ENCODE assay signal across 30 mouse cellular contexts in the genomic region with DNA sequence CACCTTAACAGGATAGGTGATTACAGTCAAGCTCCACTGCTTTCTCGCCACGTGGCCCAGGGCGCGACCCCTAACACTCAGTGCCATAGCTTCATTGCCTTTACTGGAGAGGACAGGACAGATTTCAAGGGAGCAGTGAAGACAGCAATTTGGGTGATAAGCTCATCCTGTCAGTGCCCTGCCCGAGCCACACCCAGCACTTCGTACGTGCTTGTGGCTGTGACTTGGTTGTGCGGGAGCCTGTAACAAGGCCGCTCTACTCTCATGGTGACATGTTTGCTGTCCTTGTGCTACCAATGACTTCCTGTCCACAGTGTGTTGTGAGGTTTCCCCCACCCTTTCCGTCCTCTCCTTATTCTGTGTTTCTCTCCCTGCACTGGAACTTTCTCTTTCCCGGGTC. TPM values are rescaled to one million over a fixed set of nuclear protein-coding genes. Genes with fewer than 3 reads are reported as not detected.
A peak's percentile ranks its signal among the peaks of the same experiment; 100 is the strongest.
DNase-seq lines count a peak whose midpoint lies in the region; ATAC-seq and TF ChIP-seq lines count a peak whose summit lies in the region.
"Had no signal": no experiment of that assay in that cellular context is flagged by ENCODE, and none has a peak within 500 bp of the region (broad histone marks: within the 10 kb centered on the region; RNA-seq: fewer than 3 reads in every experiment).

No protein-coding gene starts in this region.

- no peaks in the 10 kb centered on the region for H3K27me3 ChIP-seq in intestine, embryonic 14.5 days (replicated peaks; ENCODE audit: control insufficient read depth, insufficient read depth, low read length)
- no peaks in the 10 kb centered on the region for H3K27me3 ChIP-seq in intestine, embryonic 15.5 days (replicated peaks)
- no peaks in the 10 kb centered on the region for H3K27me3 ChIP-seq in G1E (ENCODE audit: insufficient read depth, low read length)
- no peaks in the 10 kb centered on the region for H3K27me3 ChIP-seq in liver, embryonic 12.5 days (replicated peaks)
- no peaks in the 10 kb centered on the region for H3K27me3 ChIP-seq in liver, postnatal 0 days (ENCODE audit: insufficient read depth, low read length)
- no peaks in the 10 kb centered on the region for H3K27me3 ChIP-seq in lung, postnatal 0 days (replicated peaks; ENCODE audit: insufficient read depth, low read length)
- H3K27me3 ChIP-seq: hindbrain, embryonic 13.5 days; limb, embryonic 13.5 days; midbrain, embryonic 13.5 days; stomach, embryonic 15.5 days had no signal

- H3K9me3 ChIP-seq in intestine, embryonic 14.5 days (ENCODE audit: control insufficient read depth, low read length) = no peaks in the 10 kb centered on the region
- H3K9me3 ChIP-seq in intestine, embryonic 15.5 days = no peaks in the 10 kb centered on the region
- no peaks in the 10 kb centered on the region for H3K9me3 ChIP-seq in G1E (replicated peaks)
- no peaks in the 10 kb centered on the region for H3K9me3 ChIP-seq in liver, embryonic 12.5 days (replicated peaks)
- no peaks in the 10 kb centered on the region for H3K9me3 ChIP-seq in liver, postnatal 0 days (ENCODE audit: low read length)
- no peaks in the 10 kb centered on the region for H3K9me3 ChIP-seq in lung, postnatal 0 days (ENCODE audit: low read length)
- H3K9me3 ChIP-seq: hindbrain, embryonic 13.5 days; limb, embryonic 13.5 days; midbrain, embryonic 13.5 days; stomach, embryonic 15.5 days had no signal

- TF ChIP-seq CTCF in G1E (IDR thresholded peaks at IDR 0.05; ENCODE audit: low read depth, low read length) = no peak
- no peak for TF ChIP-seq CTCF in liver, postnatal 0 days (IDR thresholded peaks at IDR 0.05; ENCODE audit: low read depth)
- no peak for TF ChIP-seq CTCF in lung, postnatal 0 days (IDR thresholded peaks at IDR 0.05)

- TF ChIP-seq EP300 in liver, postnatal 0 days (IDR thresholded peaks at IDR 0.05; ENCODE audit: low read depth) = no peak
- TF ChIP-seq EP300 in lung, postnatal 0 days (IDR thresholded peaks at IDR 0.05) = no peak

- DNase-seq in intestine, embryonic 14.5 days (ENCODE audit: low spot score) = peak; percentile 49
- DNase-seq in G1E (ENCODE audit: low spot score) = no peak
- DNase-seq in liver, postnatal 0 days = no peak
- no peak for DNase-seq in layer of hippocampus, adult 8-10 months (ENCODE audit: low spot score in 2 of 2)
- DNase-seq in layer of hippocampus, postnatal 36 days = no peak
- DNase-seq in lung, postnatal 0 days (ENCODE audit: low spot score) = no peak
- DNase-seq: adrenal gland, postnatal 14 days; cerebellum, adult 11 months; cerebellum, adult 9-10 months; cerebellum, postnatal 36 days; embryo, embryonic 11 days; gastrocnemius, adult 2 months; gastrocnemius, postnatal 36 days; heart, adult 18-20 months; heart, postnatal 36 days; kidney, adult 9 months; kidney, postnatal 10 days; lung, adult 2 months; lung, postnatal 14 days; right cerebral cortex, postnatal 25 days had no signal

- no peaks in the 10 kb centered on the region for H3K36me3 ChIP-seq in intestine, embryonic 14.5 days (ENCODE audit: control insufficient read depth, insufficient read depth, low read length)
- H3K36me3 ChIP-seq in intestine, embryonic 15.5 days = no peaks in the 10 kb centered on the region
- H3K36me3 ChIP-seq in G1E (replicated peaks) = peaks cover 38% of the 10 kb centered on the region
- peaks cover 7% of the 10 kb centered on the region; the same call in 1 of the 2 replicates for H3K36me3 ChIP-seq in liver, embryonic 12.5 days
- H3K36me3 ChIP-seq in liver, postnatal 0 days (replicated peaks; ENCODE audit: insufficient read depth, low read length) = no peaks in the 10 kb centered on the region
- H3K36me3 ChIP-seq in lung, postnatal 0 days (ENCODE audit: insufficient read depth, low read length) = no peaks in the 10 kb centered on the region
- H3K36me3 ChIP-seq: hindbrain, embryonic 13.5 days; limb, embryonic 13.5 days; stomach, embryonic 15.5 days had no signal

- ATAC-seq in intestine, embryonic 14.5 days (replicated peaks; ENCODE audit: low FRiP score, low TSS enrichment, low read depth) = 0 out of 2 replicates have a peak, but pooled peaks have one; percentile 36
- no peak; the same call in 1 of the 2 replicates for ATAC-seq in intestine, embryonic 15.5 days
- ATAC-seq in G1E (ENCODE audit: extremely low read depth, insufficient number of reproducible peaks, low FRiP score, poor library complexity, severe bottlenecking) = no peak; the same call in 1 of the 2 replicates
- peak; percentile 69 for ATAC-seq in liver, embryonic 12.5 days
- peak; percentile 25; the same call in 1 of the 2 replicates for ATAC-seq in liver, postnatal 0 days
- ATAC-seq in lung, postnatal 0 days = no peak
- ATAC-seq: forebrain, embryonic 16.5 days; midbrain, embryonic 13.5 days had no signal

- WGBS in intestine, embryonic 14.5 days = 87% methylated on average over 11 of the region's 11 CpGs
- WGBS in intestine, embryonic 15.5 days = 83% methylated on average over 11 of the region's 11 CpGs
- 44% methylated on average over 11 of the region's 11 CpGs for WGBS in liver, embryonic 12.5 days (ENCODE audit: insufficient replicate concordance)
- WGBS in liver, postnatal 0 days (ENCODE audit: insufficient replicate concordance) = 64% methylated on average over 11 of the region's 11 CpGs
- WGBS in lung, postnatal 0 days = 83% methylated on average over 11 of the region's 11 CpGs

- no peak overlapping the region for H3K27ac ChIP-seq in intestine, embryonic 14.5 days (ENCODE audit: low read depth)
- no peak overlapping the region for H3K27ac ChIP-seq in intestine, embryonic 15.5 days
- H3K27ac ChIP-seq in liver, embryonic 12.5 days = no peak overlapping the region
- H3K27ac ChIP-seq in liver, postnatal 0 days (ENCODE audit: low read depth) = no peak overlapping the region
- no peak overlapping the region for H3K27ac ChIP-seq in lung, postnatal 0 days (ENCODE audit: low read length)
- H3K27ac ChIP-seq: gastrocnemius, adult 2 months; hindbrain, embryonic 13.5 days; left cerebral cortex, adult 2 months; limb, embryonic 13.5 days; midbrain, embryonic 13.5 days; stomach, embryonic 15.5 days had no signal

- no peaks in the 10 kb centered on the region for H3K4me1 ChIP-seq in intestine, embryonic 14.5 days (replicated peaks; ENCODE audit: control insufficient read depth, insufficient read depth, low read length)
- no peaks in the 10 kb centered on the region for H3K4me1 ChIP-seq in intestine, embryonic 15.5 days (replicated peaks)
- H3K4me1 ChIP-seq in G1E (ENCODE audit: insufficient read depth, low read depth, low read length) = peaks cover 11% of the 10 kb centered on the region
- H3K4me1 ChIP-seq in liver, embryonic 12.5 days = peaks cover 11% of the 10 kb centered on the region
- 0 out of 2 replicates have a peak, but pooled peaks cover 3% of the 10 kb centered on the region for H3K4me1 ChIP-seq in liver, postnatal 0 days (ENCODE audit: insufficient read depth)
- no peaks in the 10 kb centered on the region for H3K4me1 ChIP-seq in lung, postnatal 0 days (ENCODE audit: insufficient read depth, low read depth, low read length)
- H3K4me1 ChIP-seq: limb, embryonic 13.5 days had no signal

- no peak overlapping the region for H3K4me2 ChIP-seq in intestine, embryonic 14.5 days (ENCODE audit: low read length)
- H3K4me2 ChIP-seq in intestine, embryonic 15.5 days (replicated peaks) = no peak overlapping the region
- no peak overlapping the region for H3K4me2 ChIP-seq in liver, embryonic 12.5 days
- no peak overlapping the region for H3K4me2 ChIP-seq in liver, postnatal 0 days (ENCODE audit: low read depth, low read length)
- H3K4me2 ChIP-seq in lung, postnatal 0 days (replicated peaks; ENCODE audit: low read depth, low read length) = no peak overlapping the region
- H3K4me2 ChIP-seq: heart, embryonic 11.5 days; hindbrain, embryonic 13.5 days; limb, embryonic 13.5 days; midbrain, embryonic 13.5 days; stomach, embryonic 15.5 days had no signal

- H3K9ac ChIP-seq in intestine, embryonic 14.5 days (ENCODE audit: low read length) = no peak overlapping the region
- no peak overlapping the region for H3K9ac ChIP-seq in intestine, embryonic 15.5 days
- H3K9ac ChIP-seq in liver, embryonic 12.5 days = no peak overlapping the region
- no peak overlapping the region for H3K9ac ChIP-seq in liver, postnatal 0 days (replicated peaks)
- no peak overlapping the region for H3K9ac ChIP-seq in lung, postnatal 0 days (replicated peaks; ENCODE audit: low read depth)
- H3K9ac ChIP-seq: hindbrain, embryonic 13.5 days; limb, embryonic 13.5 days; midbrain, embryonic 13.5 days; stomach, embryonic 15.5 days had no signal

- no peak overlapping the region for H3K4me3 ChIP-seq in intestine, embryonic 14.5 days (ENCODE audit: low read depth, low read length)
- H3K4me3 ChIP-seq in intestine, embryonic 15.5 days (replicated peaks) = no peak overlapping the region
- H3K4me3 ChIP-seq in G1E (ENCODE audit: low read depth, low read length) = peak overlapping the region; percentile 44; the same call in 1 of the 2 replicates
- H3K4me3 ChIP-seq in liver, embryonic 12.5 days = no peak overlapping the region
- no peak overlapping the region for H3K4me3 ChIP-seq in liver, postnatal 0 days (ENCODE audit: low read depth, low read length)
- no peak overlapping the region for H3K4me3 ChIP-seq in lung, postnatal 0 days (ENCODE audit: low read depth, low read length)
- H3K4me3 ChIP-seq: erythroblast, embryonic 14.5 days; gastrocnemius, adult 2 months; hindbrain, embryonic 13.5 days; left cerebral cortex, adult 2 months; limb, embryonic 13.5 days; midbrain, embryonic 13.5 days; stomach, embryonic 15.5 days had no signal

RNA-seq across cellular contexts. Expression of a gene that starts 20.2 kb away (rescaled TPM):
- 41.8 and 42.9 TPM in 2 replicates for polyA plus RNA-seq in intestine, embryonic 14.5 days (2014; fragmentation: Nextera tagmentation; extraction: Ambion mirVana)
- 36.6 and 42.6 TPM in 2 replicates for polyA plus RNA-seq in intestine, embryonic 15.5 days (2015; fragmentation: Nextera tagmentation; extraction: Ambion mirVana)
- total RNA-seq in G1E (2014; fragmentation: Nextera tagmentation) (36.3 and 39.2 TPM in 2 replicates), G1E (2017) (27.7 and 34.2 TPM in 2 replicates)
- polyA plus RNA-seq in G1E (2012) = 3.9 and 4.1 TPM in 2 replicates
- 24.9 and 34.5 TPM in 2 replicates for polyA plus RNA-seq in liver, embryonic 12.5 days (2016; fragmentation: Nextera tagmentation; extraction: Ambion mirVana)
- polyA plus RNA-seq in liver, postnatal 0 days (2015; fragmentation: Nextera tagmentation; extraction: Ambion mirVana) = 22.2 and 23.8 TPM in 2 replicates
- 10 to 100 TPM; 52.2 to 69.7 (median 55.8) TPM for total RNA-seq in layer of hippocampus, adult 8-10 months (2022)
- total RNA-seq in layer of hippocampus, postnatal 36 days (2021) = 10 to 100 TPM; 44.2 to 48.7 TPM
- polyA plus RNA-seq in lung, postnatal 0 days (2015; fragmentation: Nextera tagmentation; extraction: Ambion mirVana) = 41.5 and 44.6 TPM in 2 replicates

Comparison
In these comparisons a context has a peak if more than half of its experiments do, and no peak if none do; other contexts are left out.
1. ATAC-seq: peak in intestine, embryonic 14.5 days (single experiment), liver, embryonic 12.5 days (single experiment) and liver, postnatal 0 days (single experiment); none in intestine, embryonic 15.5 days (single experiment), G1E (single experiment) and lung, postnatal 0 days (single experiment).